Mouse (Mus musculus) adipose tissue, adult 10 weeks (tissue): ENCODE measurements around the gene Mis18a. TPM values are rescaled to one million over a fixed set of nuclear protein-coding genes. Genes with fewer than 3 reads are reported as not detected.

Experiments
- polyA plus RNA-seq: library from polyadenylated mRNA; stranded (reverse); fragments of 350-450 nt; fragmentation: Illumina TruSeq; extraction: RNeasy Lipid Tissue Mini Kit (QIAGEN cat#74804); gene quantifications from one replicate; pipeline ENCODE4 v1.2.3, GENCODE M21; 2014; ENCODE audit warnings: low read depth, low replicate concordance

Mis18a gene
- polyA plus RNA-seq, result 8.8 TPM

DNA sequence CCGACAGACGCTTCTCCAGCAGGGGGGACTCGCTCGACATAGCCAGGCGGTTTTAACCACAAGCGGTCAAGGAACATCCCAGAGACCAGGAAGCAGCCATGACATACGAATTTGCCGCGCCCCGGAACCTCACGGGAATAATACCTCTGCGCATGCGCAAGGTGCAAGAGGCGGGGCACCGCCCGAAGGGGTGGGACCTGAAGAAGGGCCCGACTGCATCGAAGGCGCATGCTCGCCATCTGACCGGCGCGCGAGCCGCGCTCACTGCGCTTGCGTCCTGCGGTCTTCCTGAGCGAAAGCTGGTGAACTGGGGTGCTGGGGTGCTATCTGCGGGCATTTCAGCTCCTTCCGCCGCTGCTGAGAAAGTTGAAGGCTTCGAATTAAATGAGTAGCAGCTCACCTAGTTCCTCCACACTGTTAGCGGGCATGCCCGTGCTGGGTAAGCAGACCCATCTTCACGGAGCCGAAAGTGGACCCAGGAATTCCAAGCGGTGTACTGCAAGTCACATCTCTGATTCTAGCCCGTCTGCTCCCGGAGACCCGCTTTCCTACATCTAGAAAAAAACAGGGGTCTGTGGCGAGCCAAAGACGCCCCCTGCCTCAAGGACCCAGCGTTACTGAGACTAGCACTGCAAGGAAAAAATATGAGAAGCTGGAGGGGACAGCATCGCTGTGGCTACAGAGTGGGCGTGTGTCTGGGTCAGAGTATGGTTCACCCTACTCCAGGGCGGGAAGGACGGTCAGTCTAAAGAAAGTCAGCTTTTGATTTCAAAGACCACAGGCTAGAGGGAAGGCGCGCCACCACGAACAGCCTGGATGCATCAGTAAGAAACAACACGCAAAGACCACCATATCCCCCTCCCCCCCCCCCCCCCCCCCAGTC is at the start of gene Mis18a:
Gene Mis18a (minus strand): TSS at position 172 of the 883 bp plus-strand sequence.

GRCm38 (mm10) chr16:90738092-90738956 is 11.1 kb upstream of the Mis18a start, which contains the start of gene Mrap:
TSS of gene Mrap (plus strand) at chr16:90738207.

Other genes with a start within 250 kb of the Mis18a start
- gene Mrap, start 10.8 kb upstream of the Mis18a start, polyA plus RNA-seq, result 90.2 TPM
- 6.7 TPM for gene Urb1, start 83.0 kb upstream of the Mis18a start, polyA plus RNA-seq
- 5.6 TPM for gene Eva1c, start 99.3 kb upstream of the Mis18a start, polyA plus RNA-seq
- gene Cfap298, start 207.7 kb upstream of the Mis18a start, polyA plus RNA-seq, result 31.6 TPM